Comparison of ENCODE assay signal across 9 mouse cellular contexts in genomic region chr10:5512285-5512684, GRCm38 (mm10). TPM values are rescaled to one million over a fixed set of nuclear protein-coding genes. Genes with fewer than 3 reads are reported as not detected.
DNase-seq lines count a peak whose midpoint lies in the region; ATAC-seq and TF ChIP-seq lines count a peak whose summit lies in the region.
"Had no signal": no experiment of that assay in that cellular context is flagged by ENCODE, and none has a peak within 500 bp of the region (broad histone marks: within the 10 kb centered on the region; RNA-seq: fewer than 3 reads in every experiment).

No protein-coding gene starts in this region.

- 0 out of 4 replicates have a peak, but pooled peaks cover 0 to 3% of the 10 kb centered on the region in 2 experiments for H3K4me1 ChIP-seq in liver, embryonic 14.5 days (replicated peaks; ENCODE audit: control insufficient read depth in 2 of 2, insufficient read depth in 2 of 2, low read length in 1 of 2)
- H3K4me1 ChIP-seq in hindbrain, embryonic 11.5 days (replicated peaks; ENCODE audit: control insufficient read depth, insufficient read depth, low read length), result no peaks in the 10 kb centered on the region
- H3K4me1 ChIP-seq in forebrain, embryonic 12.5 days, result no peaks in the 10 kb centered on the region

- no peaks in the 10 kb centered on the region for H3K9me3 ChIP-seq in liver, embryonic 14.5 days (ENCODE audit: control insufficient read depth, low read length)
- no peaks in the 10 kb centered on the region for H3K9me3 ChIP-seq in hindbrain, embryonic 11.5 days (ENCODE audit: control insufficient read depth, low read length)
- H3K9me3 ChIP-seq in forebrain, embryonic 12.5 days, result no peaks in the 10 kb centered on the region
- H3K9me3 ChIP-seq: liver, embryonic 13.5 days had no signal

- no peaks in the 10 kb centered on the region for H3K27me3 ChIP-seq in liver, embryonic 14.5 days (ENCODE audit: control insufficient read depth, insufficient read depth, low read length)
- no peaks in the 10 kb centered on the region for H3K27me3 ChIP-seq in hindbrain, embryonic 11.5 days (ENCODE audit: control insufficient read depth, insufficient read depth, low read length)
- H3K27me3 ChIP-seq in forebrain, embryonic 12.5 days, result no peaks in the 10 kb centered on the region
- H3K27me3 ChIP-seq: liver, embryonic 13.5 days had no signal

- H3K9ac ChIP-seq in liver, embryonic 14.5 days (replicated peaks), result no peak overlapping the region
- H3K9ac ChIP-seq in hindbrain, embryonic 11.5 days (ENCODE audit: low read depth, low read length), result no peak overlapping the region
- H3K9ac ChIP-seq in forebrain, embryonic 12.5 days, result no peak overlapping the region
- H3K9ac ChIP-seq: liver, embryonic 13.5 days had no signal

- intact Hi-C loops in gastrocnemius, adult 2 months (cut with DNase I), result loop anchor here (1.0 to 10.0 kb wide), 2 partner anchors 38 to 83 kb away; partner anchors contain the start of gene Myct1

- no peaks in the 10 kb centered on the region for H3K36me3 ChIP-seq in liver, embryonic 14.5 days (replicated peaks; ENCODE audit: control insufficient read depth, insufficient read depth, low read depth)
- no peaks in the 10 kb centered on the region for H3K36me3 ChIP-seq in hindbrain, embryonic 11.5 days (ENCODE audit: control insufficient read depth, insufficient read depth, low read length)
- no peaks in the 10 kb centered on the region for H3K36me3 ChIP-seq in forebrain, embryonic 12.5 days (replicated peaks)
- H3K36me3 ChIP-seq: liver, embryonic 13.5 days had no signal

- H3K4me3 ChIP-seq in gastrocnemius, adult 2 months, result no peak overlapping the region
- H3K4me3 ChIP-seq in liver, embryonic 14.5 days (ENCODE audit: insufficient read depth in 1 of 2, low read depth in 2 of 2, low read length in 2 of 2), result no peak overlapping the region
- no peak overlapping the region for H3K4me3 ChIP-seq in hindbrain, embryonic 11.5 days (ENCODE audit: low read depth, low read length)
- H3K4me3 ChIP-seq in forebrain, embryonic 12.5 days (replicated peaks), result no peak overlapping the region
- H3K4me3 ChIP-seq: liver, embryonic 13.5 days had no signal

- DNase-seq in gastrocnemius, adult 2 months, result peak; percentile 28
- no peak for DNase-seq in gastrocnemius, adult 18-20 months (ENCODE audit: low spot score)
- no peak for DNase-seq in liver, embryonic 14.5 days (ENCODE audit: low read depth in 3 of 3, low spot score in 3 of 3)
- DNase-seq in liver, result no peak
- peak; percentile 73 for DNase-seq in brain, adult 2 months (ENCODE audit: low read depth, low spot score)
- DNase-seq in lung, postnatal 36 days, result peak; percentile 63
- no peak for DNase-seq in hindbrain, embryonic 11.5 days (ENCODE audit: low spot score)
- DNase-seq: liver, embryonic 13.5 days had no signal

- peak; percentile 61 for TF ChIP-seq CTCF in gastrocnemius, adult 2 months (IDR thresholded peaks at IDR 0.05)
- TF ChIP-seq CTCF in liver, embryonic 14.5 days (IDR thresholded peaks at IDR 0.05; ENCODE audit: low read depth), result peak; percentile 27; the same call in 1 of the 2 replicates

- no peak overlapping the region for H3K4me2 ChIP-seq in liver, embryonic 14.5 days (ENCODE audit: low read depth)
- no peak overlapping the region for H3K4me2 ChIP-seq in hindbrain, embryonic 11.5 days (replicated peaks; ENCODE audit: low read depth, low read length)
- H3K4me2 ChIP-seq in forebrain, embryonic 12.5 days, result no peak overlapping the region
- H3K4me2 ChIP-seq: liver, embryonic 13.5 days had no signal

- no peak for ATAC-seq in liver, embryonic 14.5 days (ENCODE audit: insufficient read depth)
- no peak for ATAC-seq in hindbrain, embryonic 11.5 days (ENCODE audit: low FRiP score)
- ATAC-seq in forebrain, embryonic 12.5 days (ENCODE audit: low FRiP score), result no peak

- TF ChIP-seq EP300 in liver, embryonic 14.5 days (IDR thresholded peaks at IDR 0.05; ENCODE audit: low read depth), result no peak

- H3K27ac ChIP-seq in gastrocnemius, adult 2 months, result no peak overlapping the region
- no peak overlapping the region for H3K27ac ChIP-seq in liver, embryonic 14.5 days
- H3K27ac ChIP-seq in hindbrain, embryonic 11.5 days (ENCODE audit: low read depth, low read length), result no peak overlapping the region
- no peak overlapping the region for H3K27ac ChIP-seq in forebrain, embryonic 12.5 days
- H3K27ac ChIP-seq: liver, embryonic 13.5 days had no signal

RNA-seq across cellular contexts. Expression of gene Syne1, which starts 39.0 kb away (rescaled TPM):
- 10 to 100 TPM; 54.5 to 67.7 TPM for total RNA-seq in gastrocnemius, adult 2 months (2021)
- 10 to 100 TPM; 52.5 to 56.0 TPM for total RNA-seq in gastrocnemius, adult 18-20 months (2021)
- 2.6 and 3.1 TPM in 2 replicates for polyA plus RNA-seq in liver, embryonic 14.5 days (2012; rRNA removed)
- polyA plus RNA-seq in liver, embryonic 14.5 days (2014; fragmentation: Nextera tagmentation; extraction: Ambion mirVana), result 3.1 and 3.6 TPM in 2 replicates
- polyA plus RNA-seq in hindbrain, embryonic 11.5 days (2014; fragmentation: Nextera tagmentation; extraction: Ambion mirVana), result 4.5 and 6.3 TPM in 2 replicates
- 2.5 and 3.2 TPM in 2 replicates for polyA plus RNA-seq in forebrain, embryonic 12.5 days (2016; fragmentation: Nextera tagmentation; extraction: Ambion mirVana)

Comparison
In these comparisons a context has a peak if more than half of its experiments do, and no peak if none do; other contexts are left out.
1. DNase-seq: peak in gastrocnemius, adult 2 months (single experiment), brain, adult 2 months (single experiment) and lung, postnatal 36 days (single experiment); none in gastrocnemius, adult 18-20 months (single experiment), liver, embryonic 14.5 days (0 of 3), liver (single experiment) and hindbrain, embryonic 11.5 days (single experiment).